Mouse (Mus musculus) thymus, adult 2 months (tissue): ENCODE results near the gene Nckap5.

Source experiments
- CTCF ChIP-seq: fragments of 200-500 bp; IDR thresholded peaks from 2 replicates; pipeline ENCODE4 v1.5.1; 2012; ENCODE audit warnings: mild to moderate bottlenecking, control low read depth, low read length, moderate library complexity, borderline replicate concordance; ENCODE audit not compliant: control insufficient read depth, poor library complexity, insufficient read depth; ENCODE audit errors: extremely low read depth
- POLR2A ChIP-seq: fragments of 200-500 bp; IDR thresholded peaks from 2 replicates; pipeline ENCODE4 v1.6.1; 2012; ENCODE audit warnings: mild to moderate bottlenecking, low read length, control low read depth, moderate library complexity; ENCODE audit not compliant: control insufficient read depth, poor library complexity, insufficient read depth; ENCODE audit errors: extremely low read depth

DNA sequence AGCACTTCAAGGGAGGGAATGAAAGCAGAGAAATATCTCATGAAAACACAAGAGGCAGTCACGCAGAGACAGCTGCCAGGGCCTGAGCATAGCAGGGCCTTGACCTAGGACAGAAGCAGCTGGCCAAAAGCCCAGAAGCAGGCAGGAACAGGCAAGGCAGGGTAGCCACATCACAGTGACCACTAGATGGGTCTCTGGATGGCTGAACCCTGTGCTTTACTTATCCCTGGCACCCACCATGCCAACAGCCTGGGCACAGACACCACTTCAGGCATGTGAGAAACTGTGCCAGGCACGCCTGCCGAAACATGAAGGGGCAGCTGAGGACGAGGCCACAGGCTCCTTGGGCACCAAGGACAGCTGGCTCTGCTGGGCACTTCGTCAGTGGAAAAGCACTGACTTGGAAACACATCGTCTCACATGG, 345.9 kb downstream of the Nckap5 start:
- TF ChIP-seq CTCF (no peak), POLR2A (no peak)
